Mouse (Mus musculus) lung, embryonic 14.5 days (tissue): ENCODE measurements around the gene Gtpbp10. TPM values are rescaled to one million over a fixed set of nuclear protein-coding genes. Genes with fewer than 3 reads are reported as not detected.

ENCODE experiments used
- ATAC-seq: fragments of 200-750 bp; cut with Nextera tagmentation; 2 replicates; pipeline ENCODE4 v1.8.0; 2017; ENCODE audit warnings: mild to moderate bottlenecking, moderate TSS enrichment, moderate library complexity; ENCODE audit not compliant: insufficient read depth
- DNase-seq: peaks from one replicate; pipeline ENCODE4 v3.0.0-alpha.2; 2015
- H3K27ac ChIP-seq: fragments of 300-500 bp; sonication (generic); 2 replicates; pipeline ENCODE4 v1.5.1; 2014; ENCODE audit warnings: low read depth, mild to moderate bottlenecking, moderate library complexity
- H3K27me3 ChIP-seq: fragments of 300-500 bp; sonication (generic); 2 replicates; pipeline ENCODE4 v1.6.1; 2014; ENCODE audit warnings: low read length, control low read depth; ENCODE audit not compliant: insufficient read depth
- H3K36me3 ChIP-seq: fragments of 300-500 bp; sonication (generic); 2 replicates; pipeline ENCODE4 v1.6.1; 2014; ENCODE audit warnings: control low read depth; ENCODE audit not compliant: insufficient read depth
- H3K4me1 ChIP-seq: fragments of 300-500 bp; sonication (generic); 2 replicates; pipeline ENCODE4 v1.6.1; 2014; ENCODE audit warnings: antibody characterized with exemption, control low read depth; ENCODE audit not compliant: insufficient read depth
- H3K4me2 ChIP-seq: fragments of 300-500 bp; sonication (generic); 2 replicates; pipeline ENCODE4 v1.6.1; 2014; ENCODE audit warnings: mild to moderate bottlenecking
- H3K4me3 ChIP-seq: fragments of 300-500 bp; sonication (generic); 2 replicates; pipeline ENCODE4 v1.5.1; 2014; ENCODE audit warnings: low read depth, low read length
- H3K9ac ChIP-seq: fragments of 300-500 bp; sonication (generic); 2 replicates; pipeline ENCODE4 v1.6.1; 2014
- H3K9me3 ChIP-seq: fragments of 300-500 bp; sonication (generic); 2 replicates; pipeline ENCODE4 v1.6.1; 2016; ENCODE audit warnings: low read depth, low read length, control low read depth
- CTCF ChIP-seq: IDR thresholded peaks from 2 replicates; pipeline ENCODE4 v1.5.1; 2016; ENCODE audit warnings: antibody characterized with exemption, low read depth
- WGBS: fragments of 180-500 bp; shearing (Covaris S2); extraction: QIAGEN DNeasy Blood & Tissue Kit; methylation state at CpG from one replicate; pipeline ENCODE4 v1.1.7; 2014; 5-methylcytosine and 5-hydroxymethylcytosine counted together
- polyA plus RNA-seq: library from polyadenylated mRNA; unstranded; fragments of >200 nt; fragmentation: Nextera tagmentation; extraction: Ambion mirVana; gene quantifications from 2 replicates; pipeline ENCODE4 v1.2.1, GENCODE M21; 2014

Gtpbp10 gene
- 31.0 and 33.7 TPM in 2 replicates for polyA plus RNA-seq

GRCm38 (mm10) chr5:5559079-5559740 is at the start of gene Gtpbp10:
Gtpbp10 (minus strand) TSS chr5:5559538.
- under 1% methylated on average over 43 of the region's 43 CpGs for WGBS
- H3K4me1 ChIP-seq = peaks cover 6% of the 10 kb centered on the region
- peak within 1 kb of the TSS; percentile 73 for H3K4me2 ChIP-seq
- no peak for TF ChIP-seq CTCF
- peak within 1 kb of the TSS; percentile 67; the same call in 1 of the 2 replicates for H3K27ac ChIP-seq
- DNase-seq = peak; percentile 98
- peak; percentile 100 for ATAC-seq
- H3K36me3 ChIP-seq = peaks cover 14% of the 10 kb centered on the region
- H3K4me3 ChIP-seq = peak within 1 kb of the TSS; percentile 66
- no peaks in the 10 kb centered on the region for H3K27me3 ChIP-seq
- peak within 1 kb of the TSS; percentile 87 for H3K9ac ChIP-seq
- H3K9me3 ChIP-seq = no peaks in the 10 kb centered on the region

DNA sequence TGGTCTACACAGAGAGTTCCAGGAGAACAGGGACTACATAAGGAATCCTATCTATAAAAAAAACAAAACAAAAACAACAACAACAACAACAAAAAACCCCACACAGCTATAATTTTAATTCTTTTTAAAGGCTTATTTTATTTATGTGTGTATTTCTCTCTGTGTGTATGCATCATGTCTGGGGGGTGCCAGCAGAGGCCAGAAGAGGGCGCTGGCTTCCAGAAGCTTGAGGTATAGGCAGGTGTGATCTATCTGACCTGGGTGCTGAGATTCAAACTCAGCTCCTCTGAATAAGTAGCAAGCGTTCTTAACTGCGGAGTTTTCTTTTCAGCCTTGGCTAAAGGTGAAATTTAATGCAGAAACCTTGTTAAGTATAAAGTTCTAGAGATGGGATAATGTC is 28.3 kb upstream of the Gtpbp10 start:
- no peak overlapping the region for H3K27ac ChIP-seq
- WGBS = 79% methylated on average over 3 of the region's 3 CpGs
- no peak overlapping the region for H3K9ac ChIP-seq
- DNase-seq = no peak
- no peaks in the 10 kb centered on the region for H3K4me1 ChIP-seq
- no peak overlapping the region for H3K4me3 ChIP-seq
- H3K9me3 ChIP-seq = no peaks in the 10 kb centered on the region
- no peaks in the 10 kb centered on the region for H3K36me3 ChIP-seq
- no peak overlapping the region for H3K4me2 ChIP-seq
- no peak for TF ChIP-seq CTCF
- no peak for ATAC-seq
- no peaks in the 10 kb centered on the region for H3K27me3 ChIP-seq

DNA sequence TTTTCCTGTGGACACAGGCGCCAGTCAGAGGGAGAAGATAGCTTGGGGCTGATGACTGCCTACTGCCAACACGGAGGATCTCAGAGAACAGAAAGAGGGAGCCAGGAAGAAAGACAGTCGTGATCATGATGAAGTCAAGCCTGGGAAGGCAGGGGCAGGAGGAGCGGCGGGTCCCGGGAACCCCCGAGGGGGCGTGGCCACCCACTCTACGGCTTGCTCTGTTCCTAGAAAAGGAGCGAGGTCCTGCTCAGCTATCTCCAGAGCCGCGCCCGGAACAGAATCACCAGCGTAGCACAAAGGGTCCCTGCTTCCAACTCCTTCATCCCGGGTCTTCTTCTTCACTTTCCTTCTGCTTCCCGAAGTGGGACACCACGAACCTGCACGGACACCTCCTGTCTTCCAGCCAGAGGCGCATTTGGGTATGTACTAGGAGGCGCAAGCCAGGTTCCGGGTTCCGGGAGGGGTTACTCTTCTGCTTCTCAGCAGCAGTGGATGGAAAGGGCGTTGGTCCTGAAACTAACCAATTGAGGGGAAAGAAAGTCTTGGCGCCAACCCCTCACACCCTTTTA is 14.5 kb upstream of the Gtpbp10 start, which contains the start of gene Gm8773:
Gene Gm8773 (plus strand): TSS at position 51 of the 569 bp plus-strand sequence.
- TF ChIP-seq CTCF = no peak
- DNase-seq = peak; percentile 62

DNA sequence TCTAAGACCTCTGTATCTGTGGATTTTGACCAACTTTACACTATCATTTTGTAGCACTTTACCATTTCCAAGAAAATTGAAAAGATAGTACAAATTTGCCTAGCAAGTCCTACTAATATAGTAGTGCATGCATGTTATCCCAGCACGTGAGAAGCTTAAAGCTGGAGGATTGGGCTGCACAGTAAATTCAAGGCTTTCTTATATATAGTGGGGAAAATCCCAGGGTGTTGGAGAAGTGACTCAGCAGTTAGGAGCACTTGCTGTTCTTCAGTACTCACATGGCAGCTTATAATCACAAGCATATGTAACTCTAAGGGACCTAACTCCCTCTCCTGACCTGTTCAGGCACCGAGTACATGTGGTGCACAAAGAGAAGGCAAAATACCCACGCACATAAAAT is 3.1 kb upstream of the Gtpbp10 start:
- no peaks in the 10 kb centered on the region for H3K9me3 ChIP-seq
- TF ChIP-seq CTCF = no peak
- peaks cover 6% of the 10 kb centered on the region for H3K4me1 ChIP-seq
- no peak overlapping the region for H3K4me3 ChIP-seq
- H3K9ac ChIP-seq = no peak overlapping the region
- no peaks in the 10 kb centered on the region for H3K27me3 ChIP-seq
- H3K27ac ChIP-seq = no peak overlapping the region
- DNase-seq = no peak
- no peaks in the 10 kb centered on the region for H3K36me3 ChIP-seq
- no peak overlapping the region for H3K4me2 ChIP-seq
- 71% methylated on average over 3 of the region's 3 CpGs for WGBS
- no peak for ATAC-seq

More for the DNA sequence above, 14.5 kb upstream of the Gtpbp10 start, which contains the start of gene Gm8773:
- peak within 1 kb of the TSS; percentile 43 for H3K9ac ChIP-seq
- peak within 1 kb of the TSS; percentile 46 for H3K4me3 ChIP-seq
- H3K4me1 ChIP-seq = no peaks in the 10 kb centered on the region
- H3K4me2 ChIP-seq = peak within 1 kb of the TSS; percentile 70
- peak; percentile 91 for ATAC-seq
- 0 out of 2 replicates have a peak, but pooled peaks cover 9% of the 10 kb centered on the region for H3K27me3 ChIP-seq
- no peak within 1 kb of the TSS for H3K27ac ChIP-seq
- H3K36me3 ChIP-seq = no peaks in the 10 kb centered on the region
- WGBS = under 1% methylated on average over 24 of the region's 24 CpGs
- no peaks in the 10 kb centered on the region for H3K9me3 ChIP-seq

DNA sequence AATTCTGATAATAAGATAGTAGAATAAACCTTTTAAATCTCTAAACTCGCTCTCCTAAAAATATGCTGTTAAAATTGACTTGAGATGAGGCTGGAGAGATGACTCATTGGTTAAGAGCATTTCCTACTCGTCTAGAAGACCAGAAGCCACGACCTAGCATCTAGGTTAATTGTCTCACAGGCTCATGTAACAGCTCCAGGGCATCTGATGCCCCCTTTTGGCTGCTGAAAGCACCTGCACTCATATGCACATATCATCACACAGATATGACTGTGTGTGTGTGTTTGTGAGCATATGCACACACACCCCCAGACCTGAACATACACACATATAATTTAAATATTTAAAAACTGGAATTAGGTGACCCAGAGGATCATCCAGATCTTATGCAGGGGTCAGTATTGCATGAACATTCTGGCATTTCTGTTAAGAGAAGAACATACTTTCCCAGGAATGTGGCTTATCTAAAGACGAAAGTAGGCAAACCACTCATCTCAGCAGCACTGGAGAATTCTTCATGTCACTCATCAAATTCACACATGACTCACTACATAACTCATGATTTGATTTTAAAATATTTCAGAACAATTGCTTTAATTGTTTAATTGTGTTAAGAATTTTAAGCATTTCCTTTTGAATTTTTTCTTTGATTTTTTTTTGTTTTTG is 1.8 kb upstream of the Gtpbp10 start:
- H3K4me1 ChIP-seq = peaks cover 6% of the 10 kb centered on the region
- H3K4me2 ChIP-seq = no peak overlapping the region
- ATAC-seq (no peak), DNase-seq (peak; percentile 3)
- no peaks in the 10 kb centered on the region for H3K27me3 ChIP-seq
- H3K9me3 ChIP-seq = no peaks in the 10 kb centered on the region
- H3K9ac ChIP-seq = no peak overlapping the region
- H3K27ac ChIP-seq = no peak overlapping the region
- H3K36me3 ChIP-seq = no peaks in the 10 kb centered on the region
- H3K4me3 ChIP-seq = no peak overlapping the region
- WGBS = 63% methylated on average over 4 of the region's 4 CpGs
- TF ChIP-seq CTCF = 0 out of 2 replicates have a peak, but pooled peaks have one; percentile 5

- H3K27me3 ChIP-seq = no peaks in the 10 kb centered on the region
- H3K4me2 ChIP-seq = peak overlapping the region; percentile 73
- 36% methylated on average over 8 of the region's 8 CpGs for WGBS
- ATAC-seq (no peak), DNase-seq (no peak)
- peaks cover 8% of the 10 kb centered on the region; the same call in 1 of the 2 replicates for H3K36me3 ChIP-seq
- no peaks in the 10 kb centered on the region for H3K9me3 ChIP-seq
- H3K9ac ChIP-seq = peak overlapping the region; percentile 87
- no peak for TF ChIP-seq CTCF
- H3K4me1 ChIP-seq = peaks cover 6% of the 10 kb centered on the region
- peak overlapping the region; percentile 46; the same call in 1 of the 2 replicates for H3K27ac ChIP-seq
- peak overlapping the region; percentile 66 for H3K4me3 ChIP-seq
Measured at GRCm38 (mm10) chr5:5559798-5560197, 460 bp upstream of the Gtpbp10 start.

- no peak overlapping the region for H3K9ac ChIP-seq
- no peaks in the 10 kb centered on the region for H3K9me3 ChIP-seq
- no peak for ATAC-seq
- H3K27ac ChIP-seq = no peak overlapping the region
- no peak overlapping the region for H3K4me3 ChIP-seq
- no peaks in the 10 kb centered on the region for H3K4me1 ChIP-seq
- 79% methylated on average over 1 of the region's 1 CpGs for WGBS
- no peak for TF ChIP-seq CTCF
- H3K27me3 ChIP-seq = no peaks in the 10 kb centered on the region
- H3K36me3 ChIP-seq = peaks cover 62% of the 10 kb centered on the region
- DNase-seq = no peak
- H3K4me2 ChIP-seq = no peak overlapping the region
Measured at GRCm38 (mm10) chr5:5551110-5551509, 8.2 kb downstream of the Gtpbp10 start.
